Mouse (Mus musculus) erythroblast, embryonic 14.5 days (primary cell): ENCODE measurements around the gene Vwf.

ENCODE experiments used
- GATA1 ChIP-seq: IDR thresholded peaks from 2 replicates; pipeline ENCODE4 v1.6.1; 2012; ENCODE audit warnings: low read length, inconsistent platforms, mixed read lengths
- TAL1 ChIP-seq: IDR thresholded peaks from 3 replicates; pipeline ENCODE4 v1.6.1; 2012; ENCODE audit warnings: low read length, inconsistent platforms, mixed read lengths

GRCm38 (mm10) chr6:125603678-125604462, 57.3 kb downstream of the Vwf start:
- TF ChIP-seq TAL1 (no peak), GATA1 (no peak)
